Mouse (Mus musculus): ENCODE data around the gene Vkorc1.
"Not testable (repeated sequence)": the region's sequence is repeated elsewhere in the genome, so short reads cannot be mapped to it uniquely, and the experiment has no call there.

Vkorc1 gene

DNA sequence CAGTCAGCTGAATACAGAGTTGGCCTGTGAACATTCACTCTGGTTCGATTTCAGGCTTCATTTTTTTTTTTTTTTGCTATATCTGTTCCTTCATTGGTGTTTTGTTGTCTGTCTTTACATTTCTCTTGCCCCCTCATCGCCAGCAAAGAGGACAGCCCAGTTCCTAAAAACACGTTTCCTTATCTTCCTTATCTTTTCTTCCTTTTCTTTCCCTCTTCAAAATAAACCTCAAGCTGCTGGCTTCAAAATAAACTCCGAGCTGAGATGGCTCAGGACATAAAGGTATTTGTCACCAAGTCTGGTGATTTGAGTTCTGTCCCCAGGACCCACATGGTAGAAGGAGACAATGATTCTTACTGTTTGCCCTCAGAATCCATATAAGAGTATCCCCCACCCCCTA, 17.5 kb upstream of the Vkorc1 start:
- DNase-seq: no peak

DNA sequence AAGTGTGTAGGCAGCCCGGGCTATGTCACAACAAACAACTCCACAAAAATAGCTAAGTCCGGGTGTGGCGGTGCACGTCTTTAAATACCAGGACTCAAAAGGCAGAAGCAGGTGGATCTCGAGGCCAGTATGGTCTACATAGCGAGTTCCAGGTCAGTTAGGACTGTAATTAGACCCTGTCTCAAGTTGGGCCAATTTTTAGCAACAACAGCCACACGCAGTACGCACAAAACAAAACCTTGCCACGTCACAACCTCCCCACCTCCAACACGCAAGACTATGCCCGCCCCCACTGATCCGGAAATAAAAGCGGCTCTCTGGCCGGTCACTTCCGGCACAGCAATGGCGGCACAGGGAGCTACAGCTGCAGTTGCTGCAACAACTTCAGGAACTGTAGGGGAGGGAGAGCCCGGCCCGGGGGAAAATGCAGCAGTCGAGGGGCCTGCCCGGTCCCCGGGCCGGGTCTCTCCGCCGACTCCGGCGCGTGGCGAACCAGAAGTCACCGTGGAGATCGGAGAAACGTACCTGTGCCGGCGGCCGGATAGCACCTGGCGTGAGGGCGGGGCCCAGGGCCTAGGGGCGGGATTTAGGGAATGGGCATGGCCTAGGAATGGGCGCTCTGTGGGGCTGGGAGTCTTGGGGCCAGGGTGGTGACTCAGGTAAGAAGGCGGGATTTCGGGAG, 16.9 kb upstream of the Vkorc1 start, which contains the start of gene Kat8:
Gene Kat8, plus strand, starts transcription at position 327 of the 682 bp plus-strand sequence.
- DNase-seq: peak; percentile 89

DNA sequence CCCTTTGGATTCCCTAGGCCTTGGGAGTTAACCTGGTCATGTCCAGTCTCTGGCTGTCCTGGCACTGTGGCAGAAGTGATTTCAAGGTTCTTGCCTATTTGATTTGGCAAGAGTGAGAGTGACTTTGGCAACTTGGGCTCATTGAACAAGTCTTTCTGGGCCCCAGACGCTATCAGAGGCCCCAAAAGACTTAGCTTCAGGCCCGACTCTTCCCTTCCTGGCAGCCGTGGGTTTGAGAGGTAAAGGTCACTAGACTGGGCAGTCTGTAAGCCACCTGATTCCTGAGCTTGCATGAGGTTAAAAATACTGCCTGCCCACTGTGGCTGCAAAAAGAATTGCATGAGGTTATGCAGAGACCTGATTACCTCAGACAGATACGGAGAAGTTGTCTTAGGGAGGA, 13.2 kb upstream of the Vkorc1 start:
- no peak for DNase-seq

- no peak for DNase-seq
These were observed 12.5 kb upstream of the Vkorc1 start for GRCm38 (mm10) chr7:127907939-127908338.

DNA sequence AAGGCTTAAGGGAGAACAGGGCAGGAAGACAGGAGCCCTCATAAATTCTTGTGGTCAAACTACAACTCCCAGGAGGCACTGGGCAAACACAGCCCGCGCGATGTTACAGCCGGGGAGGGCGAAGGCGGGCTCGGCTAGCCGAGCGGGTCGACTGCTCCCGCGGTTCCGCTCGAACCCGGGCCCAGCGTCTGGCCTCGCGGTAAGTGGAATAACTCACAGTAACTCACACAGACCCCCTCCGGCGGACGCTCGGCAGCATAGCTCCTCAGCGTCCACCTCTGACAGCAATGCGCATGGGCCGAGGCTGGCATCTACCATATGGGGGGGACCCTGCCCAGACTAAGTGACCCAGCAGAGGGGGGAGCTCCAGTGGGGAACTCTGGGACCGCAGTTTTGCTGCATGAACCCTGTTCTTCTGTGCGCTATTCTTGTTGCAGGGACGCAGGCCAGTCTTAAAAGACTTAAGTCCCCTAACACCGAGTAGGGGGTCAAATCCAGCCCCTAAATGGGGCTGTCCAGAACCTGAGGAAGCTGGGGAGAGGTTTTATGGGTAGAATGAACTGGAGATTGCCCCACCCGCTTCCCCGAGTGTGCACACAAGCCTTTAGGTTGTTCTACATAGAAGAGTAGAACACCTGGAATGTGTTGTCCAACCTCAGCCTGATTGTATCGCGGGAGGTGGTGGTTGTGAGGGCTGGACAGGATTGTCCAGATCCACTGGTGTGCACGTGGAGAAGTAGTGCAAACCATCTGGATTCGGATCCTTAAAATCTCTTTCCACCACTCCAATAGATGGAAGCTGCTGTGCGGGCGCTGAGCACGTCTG, 8.8 kb upstream of the Vkorc1 start, which contains the start of gene Bckdk:
Gene Bckdk, plus strand, starts transcription at position 112 of the 826 bp plus-strand sequence.
- DNase-seq: peak; percentile 80

- no peak for DNase-seq
These were observed 6.4 kb upstream of the Vkorc1 start for GRCm38 (mm10) chr7:127901772-127902171.

GRCm38 (mm10) chr7:127899997-127900396, 4.6 kb upstream of the Vkorc1 start:
- DNase-seq: no peak

DNA sequence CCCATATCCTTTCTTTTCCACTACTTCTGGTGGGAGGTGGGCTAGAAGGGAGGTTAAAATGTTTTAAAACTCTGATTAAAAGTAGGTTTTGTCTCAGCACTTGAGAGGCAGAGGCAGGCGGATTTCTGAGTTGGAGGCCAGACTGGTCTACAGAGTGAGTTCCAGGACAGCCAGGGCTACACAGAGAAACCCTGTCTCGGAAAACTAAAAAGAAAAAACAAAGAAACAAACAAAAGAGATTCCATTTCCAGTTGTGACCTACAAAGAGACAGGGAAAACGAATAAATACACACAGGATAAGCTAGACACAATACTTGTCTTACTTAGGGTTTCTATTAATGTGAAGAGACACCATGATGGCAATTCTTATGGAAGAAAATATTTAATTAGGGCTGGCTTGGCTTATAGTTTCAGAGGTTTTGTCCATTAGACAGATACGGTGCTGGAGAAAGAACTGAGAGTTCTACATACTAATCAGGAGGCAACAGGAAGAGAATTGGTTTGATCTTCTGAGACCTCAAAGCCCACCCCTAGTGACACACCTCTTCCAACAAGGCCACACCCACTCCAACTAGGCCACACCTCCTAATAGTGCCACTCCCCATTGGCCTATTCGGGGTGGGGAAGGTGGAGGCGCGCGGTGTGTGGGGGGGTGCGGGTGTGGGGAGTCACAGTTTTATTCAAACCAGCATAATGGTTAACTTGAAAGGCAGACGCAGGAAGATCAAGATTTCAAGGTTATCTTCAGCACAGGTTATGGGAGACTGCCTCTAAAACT, 3.0 kb upstream of the Vkorc1 start:
- no peak for DNase-seq

- DNase-seq: no peak
These were observed 2.1 kb upstream of the Vkorc1 start for GRCm38 (mm10) chr7:127897542-127897941.

DNA sequence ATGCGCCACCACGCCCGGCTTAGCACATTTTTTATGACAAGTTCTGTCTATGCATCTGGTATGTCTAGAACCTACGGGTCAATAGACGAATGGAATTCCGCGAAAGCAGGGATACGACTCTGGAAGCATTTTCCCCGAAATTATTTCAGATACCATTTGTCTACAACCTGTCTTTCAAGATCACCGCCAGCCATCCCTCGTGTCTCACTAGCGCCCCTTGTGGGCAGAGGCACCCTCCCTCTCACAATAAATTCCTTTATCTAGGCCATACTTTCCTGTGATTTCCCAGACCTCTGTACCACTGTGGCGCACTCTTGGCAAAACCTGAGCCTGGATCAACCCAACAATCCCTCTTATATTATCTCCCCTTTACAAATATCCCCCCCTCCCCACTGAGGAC, 967 bp upstream of the Vkorc1 start:
- peak; percentile 37 for DNase-seq

GRCm38 (mm10) chr7:127895891-127896290, 474 bp upstream of the Vkorc1 start:
- DNase-seq: not testable (repeated sequence)

- no peak for DNase-seq
These were observed 937 bp downstream of the Vkorc1 start for GRCm38 (mm10) chr7:127894480-127894879.

DNA sequence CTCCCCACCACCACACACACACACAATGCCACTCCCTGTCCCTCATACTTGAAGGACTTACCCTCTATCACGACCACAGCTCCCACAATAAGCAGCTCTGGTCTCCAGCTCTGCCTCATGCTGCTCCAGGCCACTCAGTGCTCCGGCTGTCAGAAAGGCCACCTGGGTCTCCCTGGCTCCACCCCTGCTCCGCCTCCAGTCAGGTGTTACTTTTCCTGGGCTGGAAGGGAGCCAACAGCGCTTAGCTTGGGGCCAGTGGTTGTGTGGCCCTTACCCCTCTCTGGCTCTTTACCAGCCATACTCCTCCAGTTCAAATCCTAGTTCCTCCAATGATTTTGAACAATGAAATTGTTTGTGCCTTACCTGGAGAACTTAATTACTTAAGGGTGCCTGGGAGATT, 4.6 kb downstream of the Vkorc1 start, which contains the start of gene Prss53:
Gene Prss53, minus strand, starts transcription at position 173 of the 400 bp plus-strand sequence.
- no peak for DNase-seq

DNA sequence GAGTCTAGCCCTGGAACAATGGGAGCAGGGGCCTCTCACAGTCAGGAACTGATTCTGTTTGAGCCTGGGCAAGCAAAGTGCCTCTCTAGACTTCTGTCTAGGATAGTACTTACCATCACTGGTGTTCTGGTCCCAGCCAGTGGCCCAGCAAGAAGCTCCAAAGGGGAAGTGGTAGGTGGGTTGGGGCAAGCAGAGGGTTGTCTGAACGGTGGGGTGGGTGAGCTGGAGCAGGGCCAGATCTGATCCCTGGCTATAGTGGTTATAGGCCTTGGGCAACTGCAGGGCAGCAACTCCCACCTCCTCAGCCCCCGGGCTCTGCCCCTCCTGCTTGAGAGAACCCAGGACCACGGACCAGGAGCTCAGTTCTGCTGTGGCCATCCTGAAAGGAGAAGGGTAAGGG, 6.6 kb downstream of the Vkorc1 start:
- DNase-seq: no peak

DNA sequence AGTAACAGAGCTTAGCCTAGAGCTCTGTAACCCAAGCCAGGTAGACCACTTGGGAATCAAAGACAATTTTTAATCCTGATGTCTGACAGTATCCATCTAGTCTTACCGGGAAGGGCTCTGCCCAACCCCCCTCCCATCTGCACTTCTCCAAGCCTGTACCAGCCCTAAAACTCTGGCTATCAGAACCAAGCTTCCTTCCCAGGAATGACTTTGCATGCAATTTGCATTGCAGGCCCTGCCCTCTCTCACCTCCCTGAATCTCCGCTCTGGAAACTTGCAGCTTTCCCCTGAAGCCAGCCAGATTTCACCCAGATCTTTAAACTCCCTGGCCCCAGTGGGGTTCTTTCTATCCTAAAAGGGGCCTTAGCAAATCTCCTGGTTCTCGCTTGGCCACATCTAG, 7.6 kb downstream of the Vkorc1 start:
- DNase-seq: no peak

GRCm38 (mm10) chr7:127887191-127887590, 8.2 kb downstream of the Vkorc1 start:
- DNase-seq: no peak

GRCm38 (mm10) chr7:127886551-127886950, 8.9 kb downstream of the Vkorc1 start:
- no peak for DNase-seq

DNA sequence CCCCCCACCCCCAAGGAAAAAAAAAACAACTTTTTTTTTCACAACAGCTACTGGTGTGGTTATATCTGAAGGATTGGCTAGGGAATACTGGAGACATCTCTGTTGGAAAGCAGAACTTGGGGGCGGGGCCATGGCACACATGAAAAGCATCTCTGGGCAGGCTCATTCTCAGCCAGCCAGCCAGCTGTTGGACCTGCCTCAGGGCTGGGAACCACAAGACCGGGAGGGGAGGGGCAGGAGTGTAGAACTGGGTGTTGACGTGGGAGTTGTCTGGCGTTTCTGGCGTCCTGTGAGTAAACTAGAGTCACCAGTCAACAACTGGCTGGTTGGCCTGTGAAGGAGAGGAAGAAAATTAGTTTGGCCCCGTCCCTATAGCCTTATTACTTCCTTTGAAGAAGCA, 9.5 kb downstream of the Vkorc1 start:
- peak; percentile 45 for DNase-seq

DNA sequence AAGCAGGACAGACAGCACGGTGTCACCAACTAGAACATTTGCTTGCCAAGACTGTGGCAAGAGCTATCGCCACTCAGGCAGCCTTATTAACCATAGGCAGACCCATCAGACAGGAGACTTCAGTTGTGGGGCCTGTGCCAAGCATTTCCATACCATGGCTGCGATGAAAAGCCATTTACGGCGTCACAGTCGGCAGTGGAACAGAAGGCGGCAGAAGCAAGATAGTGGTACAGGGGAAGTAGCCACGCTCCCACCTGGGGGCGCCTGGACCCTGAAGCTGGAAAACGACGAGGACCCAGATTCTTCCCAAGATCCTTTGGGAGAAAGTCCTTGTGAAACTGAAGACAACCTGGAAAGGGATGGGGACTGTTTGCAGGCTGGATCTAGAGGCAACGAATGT, 15.0 kb downstream of the Vkorc1 start:
- DNase-seq: no peak

- DNase-seq: no peak
These were observed 16.1 kb downstream of the Vkorc1 start for GRCm38 (mm10) chr7:127879301-127879700.

- peak; percentile 90 for DNase-seq
These were observed 18.7 kb downstream of the Vkorc1 start, which contains the start of gene Zfp668 for GRCm38 (mm10) chr7:127876467-127877348. TSS of gene Zfp668 (minus strand) at chr7:127876828.

DNA sequence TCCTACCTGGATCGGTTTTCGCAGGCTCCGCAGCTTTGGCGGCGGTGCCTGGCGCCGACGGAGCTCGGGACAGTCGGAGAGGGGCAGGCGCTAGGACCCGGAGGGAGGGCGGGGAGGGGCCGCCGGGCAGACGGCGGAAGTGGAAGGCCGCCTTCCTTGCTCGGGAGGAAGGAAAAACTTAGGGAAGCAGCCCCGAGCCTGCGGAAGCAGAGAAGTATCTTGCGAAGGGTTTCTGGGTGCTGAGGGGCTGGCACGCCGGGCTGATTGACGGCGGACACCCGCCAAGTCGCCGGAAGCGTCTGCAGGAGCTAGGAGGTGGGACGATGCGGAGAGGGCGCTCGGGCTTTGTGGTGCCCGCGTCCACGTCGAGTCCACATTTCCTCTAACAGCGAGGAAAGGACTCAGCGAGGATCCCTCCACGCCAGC, 19.4 kb downstream of the Vkorc1 start, which contains the start of gene Zfp646:
Gene Zfp646, plus strand, starts transcription at position 181 of the 426 bp plus-strand sequence.
- peak; percentile 79 for DNase-seq
